In the genomic region with DNA sequence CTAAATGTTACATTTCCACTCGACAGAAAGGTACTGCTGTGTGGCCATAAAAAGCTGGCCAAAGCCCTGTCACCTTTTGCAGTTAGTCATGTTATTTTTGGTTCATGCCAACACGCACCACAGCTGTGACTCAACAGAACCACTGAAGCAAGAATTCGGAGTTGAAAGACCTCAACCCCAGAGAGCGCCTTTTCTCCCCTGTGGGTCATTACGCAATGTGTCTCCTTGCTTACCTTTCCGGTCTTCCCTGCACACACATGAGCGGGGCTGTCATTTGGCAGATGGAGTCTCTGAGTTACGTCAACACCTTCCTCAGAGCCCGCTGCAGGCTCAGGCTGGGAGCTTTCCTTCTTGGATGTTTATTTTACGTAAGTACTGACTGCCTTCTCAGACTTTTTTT, we compare ENCODE assay signal across 10 mouse cellular contexts. TPM values are rescaled to one million over a fixed set of nuclear protein-coding genes. Genes with fewer than 3 reads are reported as not detected.
DNase-seq lines count a peak whose midpoint lies in the region.
"Had no signal": no experiment of that assay in that cellular context is flagged by ENCODE, and none has a peak within 500 bp of the region (broad histone marks: within the 10 kb centered on the region; RNA-seq: fewer than 3 reads in every experiment).

No protein-coding gene starts in this region.

- DNase-seq in adrenal gland, postnatal 14 days: peak; percentile 31
- no peak for DNase-seq in adrenal gland, adult 8-10 months
- DNase-seq in kidney, adult 9 months: peak; percentile 7
- DNase-seq in kidney, adult 8-10 months: no peak
- DNase-seq in urinary bladder, postnatal 14 days (ENCODE audit: low spot score): peak; percentile 15
- no peak for DNase-seq in urinary bladder, postnatal 4 days (ENCODE audit: low spot score in 2 of 2)
- peak; percentile 31 for DNase-seq in yolk sac, embryonic 10.5 days (ENCODE audit: low spot score)
- DNase-seq in layer of hippocampus, postnatal 10 days (ENCODE audit: low spot score in 2 of 2): no peak
- DNase-seq: thymus, postnatal 4 days had no signal

RNA-seq across cellular contexts. Expression of a gene that starts 24.6 kb away (rescaled TPM):
- total RNA-seq in adrenal gland, postnatal 14 days (2021): 9.6 and 12.5 TPM in 2 replicates
- total RNA-seq in adrenal gland, adult 8-10 months (2022): 10 to 100 TPM in 1 of 4 experiments, 1 to 10 TPM in 3; 8.2 to 12.5 (median 9.7) TPM
- 1 to 10 TPM; 6.9 to 8.3 TPM for total RNA-seq in layer of hippocampus, postnatal 10 days (2021)
- total RNA-seq: hematopoietic stem cell, adult 5-6 weeks had no signal

Comparison
In these comparisons a context has a peak if more than half of its experiments do, and no peak if none do; other contexts are left out.
1. DNase-seq: peak in adrenal gland, postnatal 14 days (single experiment), kidney, adult 9 months (single experiment), urinary bladder, postnatal 14 days (single experiment) and yolk sac, embryonic 10.5 days (single experiment); none in adrenal gland, adult 8-10 months (single experiment), kidney, adult 8-10 months (0 of 2), urinary bladder, postnatal 4 days (0 of 2) and layer of hippocampus, postnatal 10 days (0 of 2).